Mouse (Mus musculus): ENCODE results near the gene Olfr698. TPM values are rescaled to one million over a fixed set of nuclear protein-coding genes. Genes with fewer than 3 reads are reported as not detected.
"Not testable (repeated sequence)": the region's sequence is repeated elsewhere in the genome, so short reads cannot be mapped to it uniquely, and the experiment has no call there.

The Olfr698 gene
- not detected in 2 replicates for polyA plus RNA-seq (2014; fragmentation: Nextera tagmentation; extraction: Ambion mirVana)

- H3K4me1 ChIP-seq (ENCODE audit: control insufficient read depth, insufficient read depth, low read length), result no peaks in the 10 kb centered on the region
- no peaks in the 10 kb centered on the region for H3K36me3 ChIP-seq (ENCODE audit: control insufficient read depth, insufficient read depth, low read length)
- H3K27ac ChIP-seq (ENCODE audit: low read depth, low read length), result no peak within 1 kb of the TSS
- H3K9ac ChIP-seq (ENCODE audit: low read length), result no peak within 1 kb of the TSS
- H3K27me3 ChIP-seq (replicated peaks; ENCODE audit: control insufficient read depth, insufficient read depth, low read length), result no peaks in the 10 kb centered on the region
- DNase-seq (ENCODE audit: low spot score) (no peak), ATAC-seq (no peak)
- H3K4me2 ChIP-seq (ENCODE audit: low read length), result no peak within 1 kb of the TSS
- H3K4me3 ChIP-seq (ENCODE audit: low read depth, low read length), result no peak within 1 kb of the TSS
- H3K9me3 ChIP-seq (replicated peaks; ENCODE audit: control insufficient read depth, low read length), result no peaks in the 10 kb centered on the region
Measured at GRCm38 (mm10) chr7:106755297-106755696, at the start of gene Olfr698. Gene Olfr698 (minus strand): TSS chr7:106755397.

- no peak within 1 kb of the TSS for H3K27ac ChIP-seq (ENCODE audit: low read depth, low read length)
- ATAC-seq, result no peak
- H3K9me3 ChIP-seq (replicated peaks; ENCODE audit: control insufficient read depth, low read length), result no peaks in the 10 kb centered on the region
- DNase-seq (ENCODE audit: low spot score), result no peak
- no peaks in the 10 kb centered on the region for H3K36me3 ChIP-seq (ENCODE audit: control insufficient read depth, insufficient read depth, low read length)
- H3K27me3 ChIP-seq (replicated peaks; ENCODE audit: control insufficient read depth, insufficient read depth, low read length), result no peaks in the 10 kb centered on the region
- H3K4me2 ChIP-seq (ENCODE audit: low read length), result no peak within 1 kb of the TSS
- no peak within 1 kb of the TSS for H3K4me3 ChIP-seq (ENCODE audit: low read depth, low read length)
- no peak within 1 kb of the TSS for H3K9ac ChIP-seq (ENCODE audit: low read length)
- WGBS, result 87% methylated on average over 1 of the region's 1 CpGs
- no peaks in the 10 kb centered on the region for H3K4me1 ChIP-seq (ENCODE audit: control insufficient read depth, insufficient read depth, low read length)
Measured at GRCm38 (mm10) chr7:106793098-106793497, 37.9 kb upstream of the Olfr698 start, which contains the start of gene Olfr699. Gene Olfr699 (minus strand): TSS chr7:106793198.

DNA sequence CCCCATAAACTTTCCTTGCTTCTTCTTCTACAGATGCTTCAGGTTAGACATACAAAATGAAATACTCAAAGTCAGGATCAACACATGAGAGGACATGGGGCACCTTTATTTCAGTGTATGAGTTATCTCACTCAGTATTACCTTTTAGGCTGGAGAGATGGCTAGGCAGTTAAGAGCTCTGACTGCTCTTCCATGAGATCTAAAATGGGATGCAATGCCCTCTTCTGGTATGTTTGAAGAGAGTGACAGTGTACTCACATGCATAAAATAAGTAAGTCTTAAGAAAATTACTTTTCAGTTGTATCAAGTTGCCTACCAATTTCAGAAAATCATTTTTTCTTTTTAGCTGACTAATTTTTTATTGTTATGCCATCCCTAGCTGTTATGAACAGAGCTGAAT lies 33.1 kb upstream of the Olfr698 start:
- Histone ChIP-seq H3K4me1 (ENCODE audit: control insufficient read depth, insufficient read depth, low read length) (no peaks in the 10 kb centered on the region), H3K9me3 (replicated peaks; ENCODE audit: control insufficient read depth, low read length) (no peaks in the 10 kb centered on the region), H3K4me3 (ENCODE audit: low read depth, low read length) (no peak overlapping the region), H3K4me2 (ENCODE audit: low read length) (no peak overlapping the region), H3K27ac (ENCODE audit: low read depth, low read length) (no peak overlapping the region), H3K27me3 (replicated peaks; ENCODE audit: control insufficient read depth, insufficient read depth, low read length) (no peaks in the 10 kb centered on the region), H3K36me3 (ENCODE audit: control insufficient read depth, insufficient read depth, low read length) (no peaks in the 10 kb centered on the region), H3K9ac (ENCODE audit: low read length) (no peak overlapping the region)
- DNase-seq (ENCODE audit: low spot score) (no peak), ATAC-seq (no peak)

DNA sequence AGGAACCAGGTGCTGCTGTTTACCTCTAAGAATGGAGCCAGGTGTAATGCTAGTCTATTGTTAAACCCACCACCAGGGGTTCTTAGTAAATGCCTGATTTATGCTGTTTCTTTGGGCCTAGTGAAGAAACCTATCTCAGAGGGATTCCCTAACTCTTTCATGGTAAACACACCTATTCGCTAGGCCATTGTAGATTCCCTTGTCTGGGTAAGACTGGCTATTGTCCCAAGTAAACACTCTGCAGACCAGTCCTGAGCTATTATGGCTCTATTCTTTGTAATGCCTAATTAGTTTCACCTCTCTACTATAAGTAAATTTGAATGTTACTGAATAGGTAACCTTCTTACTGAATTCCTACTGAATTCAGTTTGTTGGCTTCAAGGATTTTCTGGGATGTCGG lies 5.8 kb upstream of the Olfr698 start:
- H3K4me2 ChIP-seq (ENCODE audit: low read length); ATAC-seq; H3K9ac ChIP-seq (ENCODE audit: low read length); H3K27ac ChIP-seq (ENCODE audit: low read depth, low read length); H3K36me3 ChIP-seq (ENCODE audit: control insufficient read depth, insufficient read depth, low read length); H3K4me1 ChIP-seq (ENCODE audit: control insufficient read depth, insufficient read depth, low read length); H3K9me3 ChIP-seq (replicated peaks; ENCODE audit: control insufficient read depth, low read length); DNase-seq (ENCODE audit: low spot score); H3K4me3 ChIP-seq (ENCODE audit: low read depth, low read length); H3K27me3 ChIP-seq (replicated peaks; ENCODE audit: control insufficient read depth, insufficient read depth, low read length): not testable (repeated sequence)
- WGBS, result 92% methylated on average over 2 of the region's 2 CpGs

- ATAC-seq (no peak), DNase-seq (ENCODE audit: low spot score) (no peak)
- no peaks in the 10 kb centered on the region for H3K4me1 ChIP-seq (ENCODE audit: control insufficient read depth, insufficient read depth, low read length)
- H3K9ac ChIP-seq (ENCODE audit: low read length), result no peak overlapping the region
- 91% methylated on average over 2 of the region's 2 CpGs for WGBS
- no peaks in the 10 kb centered on the region for H3K36me3 ChIP-seq (ENCODE audit: control insufficient read depth, insufficient read depth, low read length)
- no peaks in the 10 kb centered on the region for H3K9me3 ChIP-seq (replicated peaks; ENCODE audit: control insufficient read depth, low read length)
- H3K4me2 ChIP-seq (ENCODE audit: low read length), result no peak overlapping the region
- no peaks in the 10 kb centered on the region for H3K27me3 ChIP-seq (replicated peaks; ENCODE audit: control insufficient read depth, insufficient read depth, low read length)
- H3K27ac ChIP-seq (ENCODE audit: low read depth, low read length), result no peak overlapping the region
- H3K4me3 ChIP-seq (ENCODE audit: low read depth, low read length), result no peak overlapping the region
Measured at GRCm38 (mm10) chr7:106758800-106759199, 3.6 kb upstream of the Olfr698 start.

GRCm38 (mm10) chr7:106745811-106746210 lies 9.4 kb downstream of the Olfr698 start:
- Histone ChIP-seq H3K4me1 (ENCODE audit: control insufficient read depth, insufficient read depth, low read length) (no peaks in the 10 kb centered on the region), H3K9me3 (replicated peaks; ENCODE audit: control insufficient read depth, low read length) (no peaks in the 10 kb centered on the region), H3K4me3 (ENCODE audit: low read depth, low read length) (no peak overlapping the region), H3K4me2 (ENCODE audit: low read length) (no peak overlapping the region), H3K36me3 (ENCODE audit: control insufficient read depth, insufficient read depth, low read length) (no peaks in the 10 kb centered on the region), H3K9ac (ENCODE audit: low read length) (no peak overlapping the region), H3K27ac (ENCODE audit: low read depth, low read length) (no peak overlapping the region), H3K27me3 (replicated peaks; ENCODE audit: control insufficient read depth, insufficient read depth, low read length) (no peaks in the 10 kb centered on the region)
- WGBS, result 91% methylated on average over 5 of the region's 5 CpGs
- ATAC-seq, result no peak
- DNase-seq (ENCODE audit: low spot score), result no peak

GRCm38 (mm10) chr7:106742343-106742742 lies 12.9 kb downstream of the Olfr698 start, which contains the start of gene Olfr697:
Gene Olfr697 (minus strand): TSS chr7:106742443.
- Histone ChIP-seq H3K4me1 (ENCODE audit: control insufficient read depth, insufficient read depth, low read length) (no peaks in the 10 kb centered on the region), H3K4me2 (ENCODE audit: low read length) (no peak within 1 kb of the TSS), H3K27me3 (replicated peaks; ENCODE audit: control insufficient read depth, insufficient read depth, low read length) (no peaks in the 10 kb centered on the region), H3K9ac (ENCODE audit: low read length) (no peak within 1 kb of the TSS), H3K27ac (ENCODE audit: low read depth, low read length) (no peak within 1 kb of the TSS), H3K4me3 (ENCODE audit: low read depth, low read length) (no peak within 1 kb of the TSS), H3K36me3 (ENCODE audit: control insufficient read depth, insufficient read depth, low read length) (no peaks in the 10 kb centered on the region), H3K9me3 (replicated peaks; ENCODE audit: control insufficient read depth, low read length) (no peaks in the 10 kb centered on the region)
- WGBS, result 89% methylated on average over 1 of the region's 1 CpGs
- no peak for ATAC-seq
- DNase-seq (ENCODE audit: low spot score), result no peak

DNA sequence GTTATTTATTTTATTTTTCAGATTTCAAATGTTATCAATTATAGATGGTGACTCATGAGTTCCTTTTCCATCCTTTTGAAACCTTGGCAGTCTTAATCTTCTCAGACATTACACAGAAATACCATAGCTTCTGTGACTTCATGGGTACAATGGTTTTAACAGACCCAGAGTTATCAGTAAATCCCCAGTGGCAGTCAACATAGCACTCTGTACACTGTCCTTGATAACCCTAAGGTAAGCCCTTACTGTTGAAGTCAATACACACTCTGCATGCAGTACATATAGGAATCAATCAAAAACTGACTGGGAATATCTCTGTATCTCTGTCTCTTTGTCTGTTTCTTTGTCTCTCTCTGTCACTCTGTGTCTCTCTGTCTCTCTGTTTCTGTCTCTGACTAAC lies 18.2 kb downstream of the Olfr698 start:
- Histone ChIP-seq H3K36me3 (ENCODE audit: control insufficient read depth, insufficient read depth, low read length) (no peaks in the 10 kb centered on the region), H3K27me3 (replicated peaks; ENCODE audit: control insufficient read depth, insufficient read depth, low read length) (no peaks in the 10 kb centered on the region), H3K4me1 (ENCODE audit: control insufficient read depth, insufficient read depth, low read length) (no peaks in the 10 kb centered on the region), H3K4me3 (ENCODE audit: low read depth, low read length) (no peak overlapping the region), H3K9ac (ENCODE audit: low read length) (no peak overlapping the region), H3K9me3 (replicated peaks; ENCODE audit: control insufficient read depth, low read length) (no peaks in the 10 kb centered on the region; the same call in 1 of the 2 replicates), H3K4me2 (ENCODE audit: low read length) (no peak overlapping the region), H3K27ac (ENCODE audit: low read depth, low read length) (no peak overlapping the region)
- DNase-seq (ENCODE audit: low spot score), result no peak
- ATAC-seq, result no peak

DNA sequence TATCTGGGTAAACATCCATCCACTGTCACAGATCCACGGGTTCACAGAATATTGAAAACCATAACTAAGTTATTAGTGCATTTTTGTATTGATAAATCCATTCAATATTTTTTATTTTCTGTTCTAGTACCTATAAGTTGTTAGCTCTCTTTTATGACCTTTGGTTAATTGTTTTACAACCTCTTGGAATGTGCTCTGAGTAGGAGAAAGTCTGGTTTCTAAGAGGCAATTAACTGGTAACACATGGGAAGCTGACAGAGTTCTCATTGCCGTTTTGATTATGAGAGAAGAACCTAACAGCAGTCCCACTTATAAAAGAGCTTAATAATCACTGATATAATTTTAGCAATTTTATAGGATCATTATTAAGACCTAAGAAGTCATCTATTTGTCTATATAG lies 21.5 kb downstream of the Olfr698 start:
- Histone ChIP-seq H3K9ac (ENCODE audit: low read length) (no peak overlapping the region), H3K9me3 (replicated peaks; ENCODE audit: control insufficient read depth, low read length) (no peaks in the 10 kb centered on the region; the same call in 1 of the 2 replicates), H3K36me3 (ENCODE audit: control insufficient read depth, insufficient read depth, low read length) (no peaks in the 10 kb centered on the region), H3K27ac (ENCODE audit: low read depth, low read length) (no peak overlapping the region), H3K4me1 (ENCODE audit: control insufficient read depth, insufficient read depth, low read length) (no peaks in the 10 kb centered on the region), H3K4me3 (ENCODE audit: low read depth, low read length) (no peak overlapping the region), H3K4me2 (ENCODE audit: low read length) (no peak overlapping the region), H3K27me3 (replicated peaks; ENCODE audit: control insufficient read depth, insufficient read depth, low read length) (no peaks in the 10 kb centered on the region)
- 70% methylated on average over 2 of the region's 2 CpGs for WGBS
- DNase-seq (ENCODE audit: low spot score) (no peak), ATAC-seq (no peak)
